Mouse (Mus musculus): ENCODE data around the gene Fgr.

Gene Fgr

DNA sequence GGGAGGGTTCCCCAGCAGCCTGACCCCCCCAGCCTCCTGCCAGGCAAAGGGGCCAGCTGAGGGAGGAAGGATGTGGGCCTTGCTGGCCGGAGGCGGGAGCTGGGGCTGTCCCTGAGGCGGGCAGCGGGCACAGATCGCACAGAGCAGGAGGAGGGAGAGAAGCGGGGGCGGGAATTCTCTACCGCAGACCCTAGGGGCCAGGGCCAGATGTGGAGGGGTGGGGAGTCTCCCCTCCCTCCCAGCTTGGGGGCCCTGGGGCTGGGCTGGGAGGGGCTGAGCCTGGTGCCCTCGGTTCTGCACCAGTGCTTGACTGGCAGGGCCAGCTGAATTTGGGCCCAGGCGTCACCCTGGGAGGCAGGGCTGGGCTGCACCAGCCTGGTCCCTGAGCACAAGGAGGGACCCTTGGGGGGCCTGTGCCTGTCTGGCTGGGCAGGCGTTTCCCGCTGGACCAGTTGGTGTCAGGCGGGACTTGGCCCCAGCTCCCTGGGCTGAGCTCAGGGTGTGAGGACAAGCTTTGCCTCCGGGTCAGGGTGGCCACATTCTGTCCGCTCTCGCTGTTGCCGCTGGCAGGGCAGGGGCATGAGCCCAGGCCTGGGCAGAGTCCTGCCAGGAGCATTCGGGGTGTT, 39.5 kb downstream of the Fgr start:
- peaks cover 3% of the 10 kb centered on the region; the same call in 1 of the 2 replicates for H3K27me3 ChIP-seq (ENCODE audit: control insufficient read depth, insufficient read depth, low read length, poor library complexity, severe bottlenecking)
- no peaks in the 10 kb centered on the region for H3K36me3 ChIP-seq (ENCODE audit: control insufficient read depth, insufficient read depth, low read length, poor library complexity, severe bottlenecking)
- DNase-seq (ENCODE audit: low read depth, low spot score): peak; percentile 55

DNA sequence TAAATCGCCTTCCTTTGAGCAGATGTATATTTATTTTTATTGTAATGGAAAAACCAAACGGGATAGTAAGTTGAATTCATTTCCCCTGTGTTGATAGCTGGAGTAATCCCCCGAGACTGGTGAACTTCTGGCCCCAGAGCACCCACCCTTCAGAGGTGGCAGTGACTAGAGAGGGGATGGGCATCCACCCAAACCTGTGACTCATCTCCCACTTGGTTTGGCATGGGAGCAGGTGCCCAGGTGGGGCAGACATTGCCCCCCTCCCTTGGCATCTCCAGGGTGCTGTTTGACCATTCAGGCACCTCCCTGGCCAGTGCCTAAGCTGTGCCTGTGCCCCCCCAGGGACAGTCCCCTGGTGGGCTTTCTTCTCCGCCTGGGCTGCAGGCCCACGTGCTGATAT, 40.2 kb downstream of the Fgr start:
- H3K36me3 ChIP-seq (ENCODE audit: control insufficient read depth, insufficient read depth, low read length, poor library complexity, severe bottlenecking): no peaks in the 10 kb centered on the region
- peaks cover 3% of the 10 kb centered on the region; the same call in 1 of the 2 replicates for H3K27me3 ChIP-seq (ENCODE audit: control insufficient read depth, insufficient read depth, low read length, poor library complexity, severe bottlenecking)
- peak; percentile 38 for DNase-seq (ENCODE audit: low read depth, low spot score)

DNA sequence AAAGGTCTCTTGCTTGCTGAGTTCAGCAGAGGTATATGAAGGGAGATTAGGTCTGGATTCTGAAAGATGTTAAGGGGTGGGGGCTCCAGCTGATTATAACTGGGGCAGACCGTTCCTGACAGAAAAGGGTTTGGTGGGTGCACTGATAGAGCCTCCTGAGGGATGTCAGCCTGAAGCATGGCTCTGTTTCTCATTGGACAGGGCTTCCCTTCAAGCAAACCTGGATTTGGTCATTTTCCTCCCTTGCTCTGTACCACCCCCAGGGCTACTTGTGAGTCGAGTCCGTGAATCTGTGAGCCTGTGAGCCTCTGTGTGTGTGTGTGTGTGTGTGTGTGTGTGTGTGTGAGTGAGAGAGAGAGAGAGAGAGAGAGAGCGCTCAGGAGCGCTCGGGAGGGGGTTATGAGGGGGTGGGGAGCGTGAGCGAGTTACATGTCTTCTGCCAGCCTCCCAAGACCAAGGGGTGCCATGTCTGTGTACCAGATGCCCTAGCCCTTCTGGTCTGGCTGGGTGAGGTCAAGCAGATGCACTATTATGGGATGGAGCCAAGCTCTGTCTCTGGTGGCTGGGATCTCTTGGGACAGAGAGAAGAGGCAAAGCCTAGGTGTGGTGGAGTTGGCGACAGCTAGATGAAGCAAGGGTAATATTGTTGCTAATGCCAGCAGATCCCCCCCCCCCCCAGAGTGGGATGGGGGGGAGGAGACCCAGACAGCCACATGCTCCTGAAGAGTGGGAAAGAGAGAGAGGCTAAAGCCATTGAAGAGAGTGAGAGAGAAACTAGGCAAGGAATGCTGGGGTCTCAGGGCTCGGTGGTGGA, 41.2 kb downstream of the Fgr start:
- Histone ChIP-seq H3K36me3 (ENCODE audit: control insufficient read depth, insufficient read depth, low read length, poor library complexity, severe bottlenecking) (0 out of 2 replicates have a peak, but pooled peaks cover 1% of the 10 kb centered on the region), H3K27me3 (ENCODE audit: control insufficient read depth, insufficient read depth, low read length, poor library complexity, severe bottlenecking) (peaks cover 3% of the 10 kb centered on the region; the same call in 1 of the 2 replicates)
- no peak for DNase-seq (ENCODE audit: low read depth, low spot score)

DNA sequence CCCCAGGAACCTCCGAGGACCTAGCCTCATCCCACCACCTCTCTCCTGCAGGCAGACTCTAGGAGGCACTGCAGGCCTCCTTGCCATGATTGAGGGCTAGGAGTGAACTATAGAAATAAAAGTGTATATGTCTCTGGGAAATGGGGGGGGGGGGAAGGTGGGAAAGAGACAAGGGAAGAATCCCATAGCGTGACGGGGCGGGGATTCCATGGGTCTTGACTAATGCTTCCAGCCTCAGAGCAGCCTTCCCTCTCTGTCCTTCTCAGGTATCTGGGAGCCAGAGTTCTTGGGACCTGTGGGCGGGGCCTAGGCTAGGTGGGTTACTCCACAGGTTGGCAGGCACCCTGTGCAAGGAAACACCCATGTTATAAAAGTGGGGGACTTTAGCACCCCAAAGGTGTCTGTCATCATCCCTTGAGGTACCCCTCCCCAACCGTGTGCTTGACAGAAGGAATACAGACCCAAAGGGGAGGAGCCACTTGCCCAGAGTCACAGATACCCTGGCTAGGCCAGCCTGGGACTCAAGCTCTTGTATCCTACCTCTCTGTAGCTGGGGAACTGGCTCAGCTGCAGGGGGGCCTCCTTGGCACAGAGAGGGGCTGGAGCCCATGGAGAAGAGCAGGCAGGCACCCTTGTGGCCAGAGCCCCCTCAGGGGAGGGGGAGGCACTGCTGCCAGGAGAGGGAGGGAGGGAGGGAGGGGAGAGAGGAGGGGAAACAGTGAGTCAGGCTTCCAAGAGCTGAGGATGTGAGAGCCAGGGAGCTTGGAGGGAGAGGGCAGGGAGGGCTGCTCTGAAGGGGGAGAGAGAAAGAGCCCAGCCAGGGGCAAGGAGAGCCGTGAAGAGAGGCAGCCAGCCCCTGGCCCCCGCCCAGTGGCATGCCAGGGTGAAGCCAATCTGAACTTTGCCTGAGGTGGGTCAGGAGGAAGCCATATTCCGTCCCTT, 42.1 kb downstream of the Fgr start:
- H3K36me3 ChIP-seq (ENCODE audit: control insufficient read depth, insufficient read depth, low read length, poor library complexity, severe bottlenecking): 0 out of 2 replicates have a peak, but pooled peaks cover 1% of the 10 kb centered on the region
- no peak for DNase-seq (ENCODE audit: low read depth, low spot score)
- no peaks in the 10 kb centered on the region for H3K27me3 ChIP-seq (ENCODE audit: control insufficient read depth, insufficient read depth, low read length, poor library complexity, severe bottlenecking)

DNA sequence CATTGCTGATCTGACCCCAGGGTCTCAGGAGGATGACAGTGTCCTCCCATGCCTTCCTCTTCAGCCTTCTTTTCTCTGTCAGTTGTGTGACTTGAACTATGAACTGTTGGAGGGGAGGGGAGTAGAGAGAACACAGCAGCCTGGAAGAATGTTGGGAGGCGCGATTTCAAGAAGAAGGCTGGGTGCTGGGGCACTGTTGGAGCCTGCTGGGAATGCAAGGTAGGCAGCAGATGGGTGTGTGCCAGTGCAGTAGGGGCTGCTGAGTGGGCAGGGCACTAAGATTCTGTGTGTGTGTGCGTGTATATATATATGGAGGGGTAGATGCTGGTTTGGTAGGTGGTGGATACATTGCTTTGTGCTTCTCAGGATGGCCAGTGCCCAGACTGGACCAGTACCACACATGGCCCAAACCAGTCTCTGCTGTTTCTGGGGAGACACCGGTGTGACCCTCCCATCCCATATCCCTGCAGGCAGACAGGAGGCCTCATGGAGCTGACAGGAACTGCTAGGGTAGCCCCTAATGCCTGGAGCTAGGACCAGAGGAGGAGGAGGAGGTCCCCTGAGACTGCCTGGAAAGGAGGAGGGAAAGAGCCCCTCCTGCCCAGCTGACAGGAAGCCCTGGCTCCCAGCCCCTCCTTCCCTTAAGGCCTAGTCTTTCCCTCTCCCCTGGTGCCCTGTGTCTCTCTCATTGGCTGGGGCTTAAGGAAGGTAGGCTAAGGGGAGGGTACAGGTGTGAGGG, 43.0 kb downstream of the Fgr start:
- no peak for DNase-seq (ENCODE audit: low read depth, low spot score)
- H3K36me3 ChIP-seq (ENCODE audit: control insufficient read depth, insufficient read depth, low read length, poor library complexity, severe bottlenecking): 0 out of 2 replicates have a peak, but pooled peaks cover 1% of the 10 kb centered on the region

DNA sequence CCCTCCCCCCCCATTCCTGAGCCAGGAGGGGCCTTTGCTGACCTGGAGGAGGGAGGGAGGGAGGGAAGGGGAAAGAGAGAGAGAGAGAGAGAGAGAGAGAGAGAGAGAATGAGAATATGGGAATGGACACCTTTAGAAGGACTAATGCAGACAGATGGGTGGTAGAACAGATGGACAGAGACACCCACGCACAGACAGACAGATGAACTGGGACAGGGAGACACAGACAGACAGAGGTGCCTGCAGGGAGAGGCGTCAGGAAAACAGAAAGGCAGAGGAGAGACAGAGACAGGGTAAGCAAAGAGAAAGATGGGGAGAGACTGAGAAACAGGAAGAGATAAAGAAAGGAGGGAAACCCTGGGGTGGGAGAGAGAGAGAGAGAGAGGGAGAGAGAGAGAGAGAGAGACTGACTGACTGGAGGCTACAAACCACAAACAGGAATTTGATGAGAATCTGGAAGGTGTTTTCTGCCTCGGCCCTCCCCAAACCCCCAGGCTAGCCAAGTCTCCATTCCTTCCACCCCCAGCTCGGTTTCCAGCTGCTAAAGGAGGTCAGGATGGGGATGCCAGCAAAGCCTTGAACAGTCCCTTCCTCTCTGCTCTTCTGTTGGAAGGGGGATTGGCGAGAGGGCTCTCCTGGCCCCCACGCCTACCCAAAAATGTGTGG, 43.8 kb downstream of the Fgr start:
- H3K36me3 ChIP-seq (ENCODE audit: control insufficient read depth, insufficient read depth, low read length, poor library complexity, severe bottlenecking): 0 out of 2 replicates have a peak, but pooled peaks cover 1% of the 10 kb centered on the region
- H3K27me3 ChIP-seq (ENCODE audit: control insufficient read depth, insufficient read depth, low read length, poor library complexity, severe bottlenecking): no peaks in the 10 kb centered on the region
- DNase-seq (ENCODE audit: low read depth, low spot score): no peak

More for the DNA sequence above, 43.0 kb downstream of the Fgr start:
- H3K27me3 ChIP-seq (ENCODE audit: control insufficient read depth, insufficient read depth, low read length, poor library complexity, severe bottlenecking): no peaks in the 10 kb centered on the region

DNA sequence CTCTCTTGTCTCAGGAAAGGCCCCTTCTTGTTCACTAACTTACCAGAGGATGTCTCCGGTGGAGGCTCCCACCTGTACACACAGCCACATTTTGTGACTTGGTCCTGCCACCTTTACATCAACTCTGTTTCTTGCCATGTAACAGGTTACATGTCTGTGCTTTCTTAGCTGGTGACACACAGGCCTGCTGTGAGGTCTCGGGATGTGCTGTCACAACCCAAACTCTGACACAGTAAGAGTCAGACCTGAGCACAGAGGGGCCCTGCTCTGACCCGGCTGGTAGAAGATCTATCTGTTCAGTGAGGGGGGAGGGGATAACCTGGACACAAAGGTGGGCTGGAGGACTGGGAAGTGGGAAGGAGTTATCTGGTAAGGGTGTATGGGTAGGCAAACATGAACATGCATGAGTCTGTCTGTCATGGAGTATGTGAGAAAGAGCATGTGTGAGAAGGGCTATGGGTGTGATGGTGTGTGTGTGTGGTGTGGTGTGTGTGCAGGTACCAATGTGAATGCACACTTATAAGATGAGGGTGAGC, 44.4 kb downstream of the Fgr start:
- DNase-seq (ENCODE audit: low read depth, low spot score): no peak
- 0 out of 2 replicates have a peak, but pooled peaks cover 1% of the 10 kb centered on the region for H3K36me3 ChIP-seq (ENCODE audit: control insufficient read depth, insufficient read depth, low read length, poor library complexity, severe bottlenecking)
- no peaks in the 10 kb centered on the region for H3K27me3 ChIP-seq (ENCODE audit: control insufficient read depth, insufficient read depth, low read length, poor library complexity, severe bottlenecking)

DNA sequence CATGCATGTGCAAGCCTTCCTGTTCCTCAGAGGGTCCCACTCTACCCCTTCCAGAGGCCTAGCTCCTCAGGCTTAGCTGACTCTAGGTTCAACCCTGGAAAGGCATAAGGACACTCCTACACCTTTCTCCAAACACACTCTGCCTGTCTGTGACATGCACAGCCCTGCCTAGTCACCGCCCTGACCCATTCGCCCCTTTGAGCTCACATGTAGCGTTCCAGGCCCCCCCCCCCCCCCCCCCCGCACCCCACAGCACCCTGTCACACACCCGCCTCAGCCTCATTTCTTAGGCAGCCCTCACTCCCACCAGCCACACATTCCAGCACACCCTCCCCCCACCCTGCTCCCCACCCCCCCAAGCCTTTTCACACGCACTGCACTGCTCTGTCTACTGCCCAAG, 46.8 kb downstream of the Fgr start:
- Histone ChIP-seq H3K27me3 (ENCODE audit: control insufficient read depth, insufficient read depth, low read length, poor library complexity, severe bottlenecking) (no peaks in the 10 kb centered on the region), H3K36me3 (ENCODE audit: control insufficient read depth, insufficient read depth, low read length, poor library complexity, severe bottlenecking) (peaks cover 4% of the 10 kb centered on the region; the same call in 1 of the 2 replicates)
- DNase-seq (ENCODE audit: low read depth, low spot score): no peak

DNA sequence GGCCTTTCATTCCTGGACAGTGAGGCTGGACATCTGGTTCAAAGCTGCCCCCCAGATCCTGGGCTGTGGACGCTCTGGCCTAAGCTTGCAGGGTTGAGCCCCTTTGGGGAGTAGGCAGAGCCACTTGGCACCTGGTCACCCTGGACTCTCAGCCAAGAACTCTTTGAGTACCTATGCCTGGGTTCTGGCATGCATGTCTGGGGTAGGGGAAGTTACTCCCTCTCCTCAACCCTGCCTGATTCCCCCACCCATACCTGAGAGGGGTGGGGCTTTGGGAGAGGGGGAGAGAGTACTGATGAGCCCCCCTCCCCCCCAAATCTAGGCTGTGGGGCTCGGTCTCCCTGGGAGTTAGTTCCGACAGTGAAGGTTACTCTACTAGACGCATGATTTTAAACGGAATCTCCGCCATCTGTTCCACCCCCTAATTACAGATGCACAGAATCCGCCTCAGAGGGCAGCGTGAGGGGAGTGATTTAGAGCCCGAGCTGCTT, 47.3 kb downstream of the Fgr start:
- Histone ChIP-seq H3K36me3 (ENCODE audit: control insufficient read depth, insufficient read depth, low read length, poor library complexity, severe bottlenecking) (peaks cover 4% of the 10 kb centered on the region; the same call in 1 of the 2 replicates), H3K27me3 (ENCODE audit: control insufficient read depth, insufficient read depth, low read length, poor library complexity, severe bottlenecking) (no peaks in the 10 kb centered on the region)
- no peak for DNase-seq (ENCODE audit: low read depth, low spot score)

DNA sequence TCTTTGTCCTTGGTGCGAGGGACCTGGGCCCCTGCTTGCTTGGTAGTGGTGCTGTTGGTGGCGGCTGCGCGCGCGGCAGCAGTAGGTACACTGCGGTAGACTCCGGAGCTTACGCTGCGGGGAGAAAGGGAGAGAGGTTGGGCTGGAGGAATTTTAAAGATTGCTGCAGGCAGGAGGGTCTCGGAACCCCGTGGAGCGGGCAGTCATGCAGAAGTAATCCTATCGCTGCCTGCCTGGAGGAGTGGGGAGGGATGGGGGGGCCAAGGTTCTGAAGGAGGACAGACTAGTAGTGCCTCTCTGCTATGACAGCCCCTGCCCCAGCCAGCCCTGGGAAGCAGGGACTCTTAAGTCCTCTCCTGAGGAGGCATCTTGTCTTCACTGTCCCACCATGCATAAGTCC, 48.3 kb downstream of the Fgr start:
- Histone ChIP-seq H3K27me3 (ENCODE audit: control insufficient read depth, insufficient read depth, low read length, poor library complexity, severe bottlenecking) (no peaks in the 10 kb centered on the region), H3K36me3 (ENCODE audit: control insufficient read depth, insufficient read depth, low read length, poor library complexity, severe bottlenecking) (peaks cover 6% of the 10 kb centered on the region; the same call in 1 of the 2 replicates)
- no peak for DNase-seq (ENCODE audit: low read depth, low spot score)

DNA sequence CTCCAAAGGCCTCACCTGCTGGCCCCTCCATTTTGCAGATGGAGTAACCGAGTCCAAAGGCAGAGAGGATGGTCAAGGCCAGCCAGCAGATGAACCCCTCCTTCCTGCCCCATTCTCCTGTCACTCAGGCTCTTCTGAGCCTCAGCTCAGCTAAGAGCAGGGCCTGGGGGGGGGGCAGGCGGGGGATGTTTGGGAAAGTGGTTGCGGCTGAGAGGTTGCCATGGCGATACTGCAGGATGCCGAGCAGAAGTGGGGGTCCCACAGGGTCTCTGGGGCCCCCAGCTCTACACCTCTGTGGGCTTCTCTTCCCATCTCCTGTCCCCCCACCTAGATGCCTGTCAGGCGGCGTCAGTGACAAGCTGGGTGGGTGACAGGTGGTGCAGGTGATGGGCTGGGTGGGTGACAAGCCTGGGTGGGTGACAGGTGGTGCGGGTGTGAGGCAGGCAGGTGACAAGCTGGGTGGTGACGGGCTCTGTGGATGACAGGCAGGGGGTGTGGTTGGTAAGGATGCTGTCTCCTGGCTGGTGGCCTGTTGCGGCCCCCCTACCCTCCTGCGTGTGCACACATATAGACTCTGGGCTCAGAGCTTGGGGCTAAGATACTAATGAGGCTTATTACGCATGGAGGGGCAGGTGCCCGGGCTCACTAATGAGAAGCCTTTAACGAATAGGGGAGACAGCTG, 49.2 kb downstream of the Fgr start:
- H3K27me3 ChIP-seq (ENCODE audit: control insufficient read depth, insufficient read depth, low read length, poor library complexity, severe bottlenecking): no peaks in the 10 kb centered on the region
- DNase-seq (ENCODE audit: low read depth, low spot score): no peak
- H3K36me3 ChIP-seq (ENCODE audit: control insufficient read depth, insufficient read depth, low read length, poor library complexity, severe bottlenecking): peaks cover 6% of the 10 kb centered on the region; the same call in 1 of the 2 replicates

DNA sequence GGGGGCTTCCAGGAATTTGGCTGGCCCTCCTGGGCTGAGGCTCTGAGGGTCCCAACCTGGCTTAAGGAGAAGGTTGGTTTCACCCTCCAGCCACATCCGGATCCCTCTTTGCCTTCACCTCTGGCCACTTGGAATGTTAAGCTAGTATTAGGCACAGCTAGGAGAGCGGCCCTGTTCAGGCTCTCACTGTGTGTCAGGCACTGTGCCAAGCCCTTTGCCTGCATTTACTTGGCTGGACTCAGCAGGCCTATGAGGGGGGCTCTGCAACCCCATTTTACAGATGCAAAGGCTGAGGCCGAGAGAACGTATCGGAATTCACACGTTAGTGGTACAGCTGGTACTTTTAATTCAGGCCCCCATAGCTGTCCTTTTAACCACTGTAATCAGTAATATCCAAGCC, 49.7 kb downstream of the Fgr start:
- no peak for DNase-seq (ENCODE audit: low read depth, low spot score)
- peaks cover 6% of the 10 kb centered on the region; the same call in 1 of the 2 replicates for H3K36me3 ChIP-seq (ENCODE audit: control insufficient read depth, insufficient read depth, low read length, poor library complexity, severe bottlenecking)
- no peaks in the 10 kb centered on the region for H3K27me3 ChIP-seq (ENCODE audit: control insufficient read depth, insufficient read depth, low read length, poor library complexity, severe bottlenecking)

DNA sequence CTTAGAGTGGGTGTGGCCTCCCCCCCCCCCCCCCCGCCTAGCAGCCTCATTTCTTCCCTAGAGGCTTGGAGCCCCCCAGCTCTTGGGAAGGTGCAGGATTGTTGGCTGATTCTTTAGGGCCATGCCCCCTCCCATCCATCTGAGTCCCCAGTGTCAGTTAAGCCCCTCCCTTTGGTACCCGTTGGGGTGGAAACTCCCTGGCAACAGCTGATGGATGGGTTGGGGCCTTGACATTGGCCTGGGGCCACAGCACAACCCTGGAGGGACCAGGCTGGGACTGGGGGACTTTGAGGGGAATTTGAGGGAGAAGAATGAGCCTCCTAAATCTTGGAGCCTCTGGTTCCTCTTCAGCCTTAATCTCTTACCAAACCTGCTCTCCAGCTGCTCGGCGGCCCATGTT, 50.5 kb downstream of the Fgr start:
- no peaks in the 10 kb centered on the region for H3K27me3 ChIP-seq (ENCODE audit: control insufficient read depth, insufficient read depth, low read length, poor library complexity, severe bottlenecking)
- DNase-seq (ENCODE audit: low read depth, low spot score): no peak
- H3K36me3 ChIP-seq (ENCODE audit: control insufficient read depth, insufficient read depth, low read length, poor library complexity, severe bottlenecking): peaks cover 5% of the 10 kb centered on the region; the same call in 1 of the 2 replicates

Data from splenic B cell, adult 2 months (primary cell).